ENCODE assay signal across 8 mouse cellular contexts in genomic region chr8:121113261-121113660, GRCm38 (mm10). TPM values are rescaled to one million over a fixed set of nuclear protein-coding genes. Genes with fewer than 3 reads are reported as not detected.
DNase-seq lines count a peak whose midpoint lies in the region; ATAC-seq lines count a peak whose summit lies in the region.

No protein-coding gene starts in this region.

- H3K4me2 ChIP-seq in hindbrain, embryonic 14.5 days (replicated peaks), result no peak overlapping the region

- no peak overlapping the region for H3K4me3 ChIP-seq in hindbrain, embryonic 14.5 days (replicated peaks; ENCODE audit: low read length)

- no peak overlapping the region for H3K9ac ChIP-seq in hindbrain, embryonic 14.5 days

- WGBS in hindbrain, embryonic 14.5 days, result under 1% methylated on average over 21 of the region's 21 CpGs

- 0 out of 2 replicates have a peak, but pooled peaks have one; percentile 13 for ATAC-seq in hindbrain, embryonic 14.5 days (ENCODE audit: low FRiP score)

- peak; percentile 97 for DNase-seq in NIH3T3 (ENCODE audit: low read depth)
- DNase-seq in cerebellum, adult 9-10 months, result peak; percentile 98
- DNase-seq in frontal cortex, adult 2 months (ENCODE audit: extremely low spot score in 1 of 2, low spot score in 1 of 2), result peak; percentile 82 to 99
- DNase-seq in hindbrain, embryonic 14.5 days (ENCODE audit: low spot score), result peak; percentile 98
- peak; percentile 93 to 96 for DNase-seq in layer of hippocampus, postnatal 36 days
- DNase-seq in lung, postnatal 25 days (ENCODE audit: low spot score), result peak; percentile 96
- DNase-seq in retina, postnatal 1 day, result peak; percentile 93
- peak; percentile 96 for DNase-seq in thymus, postnatal 4 days

- no peaks in the 10 kb centered on the region for H3K9me3 ChIP-seq in hindbrain, embryonic 14.5 days (ENCODE audit: control insufficient read depth, low read length)

- no peaks in the 10 kb centered on the region for H3K36me3 ChIP-seq in hindbrain, embryonic 14.5 days (replicated peaks; ENCODE audit: control insufficient read depth, insufficient read depth)

- H3K4me1 ChIP-seq in hindbrain, embryonic 14.5 days (replicated peaks; ENCODE audit: control insufficient read depth, insufficient read depth, low read length), result no peaks in the 10 kb centered on the region

- H3K27me3 ChIP-seq in hindbrain, embryonic 14.5 days (ENCODE audit: control insufficient read depth, insufficient read depth, low read length), result peaks cover 59% of the 10 kb centered on the region

- H3K27ac ChIP-seq in hindbrain, embryonic 14.5 days, result no peak overlapping the region

RNA-seq across cellular contexts. Expression of gene Foxc2, which starts 2.7 kb away (rescaled TPM):
- polyA plus RNA-seq in frontal cortex, adult 2 months (2012; rRNA removed), result 1.5 TPM in 2 replicates
- polyA plus RNA-seq in hindbrain, embryonic 14.5 days (2014; fragmentation: Nextera tagmentation; extraction: Ambion mirVana), result 2.9 and 3.1 TPM in 2 replicates
- total RNA-seq in layer of hippocampus, postnatal 36 days (2021), result 1 to 10 TPM in 1 of 2 experiments, under 1 TPM in 1; 0.20 to 1.1 TPM

RNA-seq across cellular contexts. Expression of gene Mthfsd, which starts 5.1 kb away (rescaled TPM):
- polyA plus RNA-seq in frontal cortex, adult 2 months (2012; rRNA removed), result 87.9 and 95.5 TPM in 2 replicates
- 34.6 and 45.6 TPM in 2 replicates for polyA plus RNA-seq in hindbrain, embryonic 14.5 days (2014; fragmentation: Nextera tagmentation; extraction: Ambion mirVana)
- total RNA-seq in layer of hippocampus, postnatal 36 days (2021), result 10 to 100 TPM; 31.8 to 36.9 TPM

RNA-seq across cellular contexts. Expression of gene Foxl1, which starts 14.5 kb away (rescaled TPM):
- 0.04 and 0.10 TPM in 2 replicates for polyA plus RNA-seq in frontal cortex, adult 2 months (2012; rRNA removed)
- polyA plus RNA-seq in hindbrain, embryonic 14.5 days (2014; fragmentation: Nextera tagmentation; extraction: Ambion mirVana), result 0.12 and 0.25 TPM in 2 replicates
- not detected for total RNA-seq in layer of hippocampus, postnatal 36 days (2021)

RNA-seq across cellular contexts. Expression of gene Foxf1, which starts 29.1 kb away (rescaled TPM):
- polyA plus RNA-seq in frontal cortex, adult 2 months (2012; rRNA removed), result 2.1 and 2.4 TPM in 2 replicates
- polyA plus RNA-seq in hindbrain, embryonic 14.5 days (2014; fragmentation: Nextera tagmentation; extraction: Ambion mirVana), result 1.1 and 1.7 TPM in 2 replicates
- total RNA-seq in layer of hippocampus, postnatal 36 days (2021), result under 1 TPM; 0.50 to 0.66 TPM
